Mouse (Mus musculus) ES-Bruce4 (cell line): ENCODE results near the gene Susd3. TPM values are rescaled to one million over a fixed set of nuclear protein-coding genes. Genes with fewer than 3 reads are reported as not detected.

Experiments
- H3K27ac ChIP-seq: 2 replicates; pipeline ENCODE4 v1.5.1; 2012; ENCODE audit warnings: low read length, inconsistent platforms; ENCODE audit not compliant: insufficient read depth
- H3K27me3 ChIP-seq: 2 replicates; pipeline ENCODE4 v1.6.1; 2012; ENCODE audit warnings: mild to moderate bottlenecking, low read length, inconsistent platforms; ENCODE audit not compliant: control insufficient read depth, poor library complexity, insufficient read depth, severe bottlenecking
- H3K36me3 ChIP-seq: 2 replicates; pipeline ENCODE4 v1.6.1; 2012; ENCODE audit warnings: inconsistent platforms, mild to moderate bottlenecking, low read length, moderate library complexity; ENCODE audit not compliant: control insufficient read depth, poor library complexity, insufficient read depth, severe bottlenecking
- H3K4me1 ChIP-seq: one replicate; pipeline ENCODE4 v1.8.1; 2011; ENCODE audit warnings: low read length; ENCODE audit not compliant: control insufficient read depth, insufficient read depth
- H3K4me3 ChIP-seq: 2 replicates; pipeline ENCODE4 v1.5.1; 2011; ENCODE audit warnings: low read depth, mild to moderate bottlenecking, low read length
- H3K9ac ChIP-seq: 2 replicates; pipeline ENCODE4 v1.6.1; 2012; ENCODE audit warnings: low read depth, mild to moderate bottlenecking, inconsistent platforms; ENCODE audit not compliant: poor library complexity, severe bottlenecking
- H3K9me3 ChIP-seq: replicated peaks from 2 replicates; pipeline ENCODE4 v1.6.1; 2012; ENCODE audit warnings: mild to moderate bottlenecking, low read length, inconsistent platforms; ENCODE audit not compliant: control insufficient read depth, poor library complexity, insufficient read depth, severe bottlenecking
- CTCF ChIP-seq: IDR thresholded peaks from one replicate; pipeline ENCODE4 v1.8.1; 2011; ENCODE audit warnings: low read depth, low read length
- EP300 ChIP-seq: IDR thresholded peaks from 2 replicates; pipeline ENCODE4 v1.6.1; 2011; ENCODE audit warnings: low read depth, low read length; ENCODE audit not compliant: insufficient read depth
- POLR2A ChIP-seq: IDR thresholded peaks from one replicate; pipeline ENCODE4 v1.8.1; 2011; ENCODE audit warnings: low read length; ENCODE audit not compliant: insufficient read depth
- polyA plus RNA-seq: library from polyadenylated mRNA; stranded (reverse); fragments of >200 nt; gene quantifications from 2 replicates; pipeline ENCODE4 v1.2.4, GENCODE M21; 2011; ENCODE audit warnings: low read depth; ENCODE audit not compliant: missing spikeins, insufficient read depth, insufficient read length

Gene Susd3
- polyA plus RNA-seq, 1 experiment: not detected

DNA sequence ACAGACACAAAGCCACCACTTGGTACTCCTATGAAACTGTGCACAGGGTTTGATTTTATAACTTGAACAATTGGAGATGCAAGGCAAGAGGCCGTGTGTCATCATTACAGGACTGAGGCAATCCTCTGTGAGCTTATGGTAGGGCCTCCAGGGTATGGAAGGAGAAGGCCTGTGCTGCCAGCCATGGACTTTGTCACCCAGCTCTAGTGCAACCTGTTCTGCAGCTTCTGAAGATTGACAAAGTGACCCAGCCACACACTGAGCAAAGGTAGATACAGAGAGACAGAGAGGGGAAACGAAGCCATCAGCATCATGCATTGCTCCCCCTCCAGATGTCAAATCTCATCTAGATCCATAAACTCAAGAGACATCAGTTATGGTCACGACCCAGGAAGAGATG lies 38.2 kb upstream of the Susd3 start:
- H3K27me3 ChIP-seq: no peaks in the 10 kb centered on the region
- no peaks in the 10 kb centered on the region for H3K36me3 ChIP-seq
- H3K9me3 ChIP-seq: no peaks in the 10 kb centered on the region
- H3K9ac ChIP-seq: no peak overlapping the region
- H3K4me3 ChIP-seq: no peak overlapping the region
- no peak overlapping the region for H3K27ac ChIP-seq
- no peaks in the 10 kb centered on the region for H3K4me1 ChIP-seq
- TF ChIP-seq CTCF: no peak
- no peak for TF ChIP-seq POLR2A
- no peak for TF ChIP-seq EP300

DNA sequence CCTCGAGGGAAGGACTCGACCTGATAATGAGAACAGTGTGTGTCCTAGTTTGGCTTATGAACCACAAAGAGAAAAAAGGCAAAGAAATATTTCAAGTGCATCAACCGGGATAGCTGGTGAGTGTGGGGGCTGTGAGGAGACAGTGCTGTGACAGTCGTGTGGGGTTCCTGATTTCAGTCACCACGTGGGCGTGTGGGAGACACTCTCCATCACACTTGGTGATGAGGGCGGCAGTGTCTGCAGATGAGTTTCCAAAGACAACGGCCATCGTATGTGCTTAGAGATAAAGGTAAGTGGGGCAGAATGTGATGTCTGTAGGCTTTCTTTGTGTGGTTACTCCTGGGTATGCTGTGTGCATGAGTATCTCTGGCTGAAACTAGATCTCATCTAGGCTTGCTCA lies 35.2 kb upstream of the Susd3 start:
- Histone ChIP-seq H3K4me1 (no peaks in the 10 kb centered on the region), H3K27me3 (no peaks in the 10 kb centered on the region), H3K36me3 (no peaks in the 10 kb centered on the region), H3K4me3 (no peak overlapping the region), H3K27ac (no peak overlapping the region), H3K9ac (no peak overlapping the region), H3K9me3 (0 out of 2 replicates have a peak, but pooled peaks cover 4% of the 10 kb centered on the region)
- no peak for TF ChIP-seq POLR2A
- TF ChIP-seq EP300: no peak
- TF ChIP-seq CTCF: no peak

DNA sequence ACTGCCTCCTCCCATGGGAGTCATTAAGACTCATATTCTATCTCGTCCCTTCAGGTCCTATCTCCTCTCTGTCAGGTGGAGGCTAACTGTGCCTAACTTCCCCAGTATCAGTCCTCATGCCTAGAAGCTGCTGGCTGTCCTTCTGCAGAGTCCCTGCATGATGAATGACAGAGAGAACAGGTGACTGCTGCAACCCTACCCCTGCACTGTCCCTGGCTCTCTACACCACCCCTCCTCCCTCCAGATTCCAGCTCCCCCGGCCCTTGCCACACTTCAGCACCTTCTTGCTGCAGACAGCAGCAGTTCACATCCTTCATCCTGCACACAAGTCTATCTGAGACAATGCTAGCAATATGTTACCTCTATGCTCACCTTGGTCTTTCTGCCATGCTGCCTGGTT lies 33.7 kb upstream of the Susd3 start:
- Histone ChIP-seq H3K9me3 (0 out of 2 replicates have a peak, but pooled peaks cover 4% of the 10 kb centered on the region), H3K27me3 (no peaks in the 10 kb centered on the region), H3K27ac (no peak overlapping the region), H3K4me3 (no peak overlapping the region), H3K9ac (no peak overlapping the region), H3K4me1 (no peaks in the 10 kb centered on the region), H3K36me3 (no peaks in the 10 kb centered on the region)
- TF ChIP-seq CTCF: no peak
- no peak for TF ChIP-seq POLR2A
- no peak for TF ChIP-seq EP300

DNA sequence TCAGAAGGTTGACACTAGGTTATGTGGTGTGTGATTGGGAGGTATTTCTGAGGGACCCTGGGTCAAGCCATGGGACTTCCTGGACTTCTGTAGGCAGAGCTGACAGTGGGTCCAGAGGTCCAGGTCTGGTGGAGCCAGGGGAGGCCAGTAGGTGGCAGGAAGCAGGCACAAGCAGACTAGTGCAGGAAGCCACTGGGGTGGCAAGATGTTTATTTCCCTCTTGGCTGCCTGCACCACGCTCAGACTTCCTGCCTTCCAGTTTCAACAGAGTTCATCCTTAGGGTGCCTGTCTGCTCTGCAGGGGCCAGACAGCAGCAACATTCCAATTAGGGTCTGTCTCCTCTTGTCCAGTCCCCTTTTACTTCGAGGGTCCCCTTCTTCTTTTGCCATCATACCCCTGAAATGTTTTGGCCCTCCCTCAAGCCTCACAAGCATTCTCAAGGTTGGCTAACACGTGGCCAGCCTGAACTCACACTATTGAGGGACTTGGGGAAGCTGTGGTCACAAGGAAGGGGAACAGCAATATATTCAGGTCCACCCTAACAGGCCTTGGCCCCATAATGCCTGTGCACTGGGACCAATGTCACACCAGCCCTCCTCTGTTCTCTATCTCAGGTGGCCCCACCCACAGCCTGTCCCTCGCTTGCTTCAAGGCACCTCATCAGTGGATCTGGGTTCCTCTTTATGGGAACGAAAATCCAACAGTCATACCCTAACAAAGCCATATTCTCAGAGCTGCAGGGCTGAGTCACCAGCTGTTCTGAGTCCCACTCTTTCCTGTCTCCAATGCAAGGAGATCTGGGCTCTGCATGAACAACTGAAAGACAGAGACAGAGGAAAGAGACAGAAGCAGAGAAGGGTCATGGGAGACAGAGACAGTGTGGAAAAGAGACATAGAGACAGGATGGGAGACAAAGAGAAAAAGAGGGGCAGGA lies 23.6 kb upstream of the Susd3 start:
- Histone ChIP-seq H3K4me3 (no peak overlapping the region), H3K4me1 (no peaks in the 10 kb centered on the region), H3K36me3 (no peaks in the 10 kb centered on the region), H3K27ac (no peak overlapping the region), H3K9me3 (no peaks in the 10 kb centered on the region), H3K27me3 (no peaks in the 10 kb centered on the region), H3K9ac (no peak overlapping the region)
- no peak for TF ChIP-seq EP300
- TF ChIP-seq POLR2A: no peak
- TF ChIP-seq CTCF: no peak

DNA sequence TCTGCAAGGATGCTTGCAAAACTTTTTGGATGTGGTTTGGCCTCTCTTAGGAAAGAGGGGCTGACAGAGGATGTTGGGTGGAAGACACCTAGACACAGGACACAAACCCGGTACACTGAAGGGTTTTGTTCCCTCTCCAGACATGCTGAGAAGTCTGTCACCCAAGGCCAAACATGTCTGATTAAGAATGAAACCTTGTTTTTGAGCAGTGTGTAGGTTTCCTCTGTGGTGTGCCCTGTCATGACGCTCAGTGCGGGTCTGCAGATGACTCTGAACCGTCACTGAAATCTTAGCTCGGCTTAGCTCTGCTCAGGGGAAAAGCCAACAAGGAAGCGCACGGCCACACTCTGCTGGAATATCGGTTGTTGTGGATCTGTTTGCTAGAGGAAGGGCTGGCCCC lies 22.0 kb upstream of the Susd3 start:
- Histone ChIP-seq H3K9ac (no peak overlapping the region), H3K4me3 (no peak overlapping the region), H3K9me3 (no peaks in the 10 kb centered on the region), H3K4me1 (no peaks in the 10 kb centered on the region), H3K27me3 (no peaks in the 10 kb centered on the region), H3K27ac (no peak overlapping the region), H3K36me3 (no peaks in the 10 kb centered on the region)
- TF ChIP-seq EP300 (no peak), POLR2A (no peak), CTCF (no peak)

DNA sequence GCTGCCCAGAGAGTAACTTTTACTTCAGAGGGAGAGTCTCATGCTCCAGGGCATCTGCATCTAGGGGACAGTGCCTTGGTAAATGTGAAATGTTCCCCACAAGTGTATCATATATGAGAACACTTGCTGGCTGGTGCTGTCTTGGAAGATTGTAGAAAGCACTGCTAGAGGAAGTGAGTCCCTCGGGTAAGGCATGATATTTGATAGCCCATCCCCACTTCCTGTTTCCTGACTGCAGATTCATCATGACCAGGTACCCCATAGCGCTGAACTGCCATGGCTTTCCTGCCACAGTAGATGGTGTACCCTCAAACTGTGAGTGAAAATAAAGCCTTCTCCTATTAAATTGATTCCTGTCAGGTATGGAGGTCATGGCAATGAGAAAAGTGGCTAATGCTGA lies 19.1 kb upstream of the Susd3 start:
- Histone ChIP-seq H3K27ac (no peak overlapping the region), H3K27me3 (no peaks in the 10 kb centered on the region), H3K9me3 (no peaks in the 10 kb centered on the region), H3K9ac (no peak overlapping the region), H3K36me3 (no peaks in the 10 kb centered on the region), H3K4me1 (no peaks in the 10 kb centered on the region), H3K4me3 (no peak overlapping the region)
- TF ChIP-seq EP300: no peak
- no peak for TF ChIP-seq POLR2A
- no peak for TF ChIP-seq CTCF
